Mouse (Mus musculus) intestine, postnatal 0 days (tissue): ENCODE results near the gene Pcnx. TPM values are rescaled to one million over a fixed set of nuclear protein-coding genes. Genes with fewer than 3 reads are reported as not detected.

Experiments
- ATAC-seq: fragments of 200-750 bp; cut with Nextera tagmentation; 2 replicates; pipeline ENCODE4 v1.8.0; 2017; ENCODE audit warnings: mild to moderate bottlenecking, moderate TSS enrichment, moderate library complexity
- H3K27ac ChIP-seq: fragments of 300-500 bp; sonication (generic); 2 replicates; pipeline ENCODE4 v1.5.1; 2014; ENCODE audit warnings: mild to moderate bottlenecking, low read depth, low read length, moderate library complexity
- H3K27me3 ChIP-seq: fragments of 300-500 bp; sonication (generic); replicated peaks from 2 replicates; pipeline ENCODE4 v1.6.1; 2014; ENCODE audit warnings: low read length, mixed read lengths; ENCODE audit not compliant: control insufficient read depth, insufficient read depth
- H3K36me3 ChIP-seq: fragments of 300-500 bp; sonication (generic); 2 replicates; pipeline ENCODE4 v1.6.1; 2014; ENCODE audit warnings: mild to moderate bottlenecking, moderate library complexity; ENCODE audit not compliant: control insufficient read depth, insufficient read depth
- H3K4me1 ChIP-seq: fragments of 300-500 bp; sonication (generic); replicated peaks from 2 replicates; pipeline ENCODE4 v1.6.1; 2014; ENCODE audit warnings: antibody characterized with exemption, low read length, mixed read lengths; ENCODE audit not compliant: control insufficient read depth, insufficient read depth
- H3K4me2 ChIP-seq: fragments of 300-500 bp; sonication (generic); replicated peaks from 2 replicates; pipeline ENCODE4 v1.6.1; 2014; ENCODE audit warnings: low read depth, mild to moderate bottlenecking, moderate library complexity
- H3K4me3 ChIP-seq: fragments of 300-500 bp; sonication (generic); 2 replicates; pipeline ENCODE4 v1.5.1; 2014; ENCODE audit warnings: low read depth, low read length
- H3K9ac ChIP-seq: fragments of 300-500 bp; sonication (generic); 2 replicates; pipeline ENCODE4 v1.6.1; 2014; ENCODE audit warnings: mild to moderate bottlenecking, low read depth, low read length
- H3K9me3 ChIP-seq: fragments of 300-500 bp; sonication (generic); 2 replicates; pipeline ENCODE4 v1.6.1; 2016; ENCODE audit warnings: mixed run types; ENCODE audit not compliant: control insufficient read depth
- CTCF ChIP-seq: sonication (generic); IDR thresholded peaks from 2 replicates; pipeline ENCODE4 v1.5.1; 2016; ENCODE audit warnings: low read depth, mild to moderate bottlenecking, control low read depth, antibody characterized with exemption, moderate library complexity
- WGBS: fragments of 180-500 bp; shearing (Covaris S2); extraction: QIAGEN DNeasy Blood & Tissue Kit; methylation state at CpG from one replicate; pipeline ENCODE4 v1.1.7; 2014; 5-methylcytosine and 5-hydroxymethylcytosine counted together
- polyA plus RNA-seq: library from polyadenylated mRNA; unstranded; fragments of >200 nt; fragmentation: Nextera tagmentation; extraction: Ambion mirVana; gene quantifications from 2 replicates; pipeline ENCODE4 v1.2.1, GENCODE M21; 2015

The Pcnx gene
- polyA plus RNA-seq, 1 experiment from 2014 or later: 12.4 TPM

DNA sequence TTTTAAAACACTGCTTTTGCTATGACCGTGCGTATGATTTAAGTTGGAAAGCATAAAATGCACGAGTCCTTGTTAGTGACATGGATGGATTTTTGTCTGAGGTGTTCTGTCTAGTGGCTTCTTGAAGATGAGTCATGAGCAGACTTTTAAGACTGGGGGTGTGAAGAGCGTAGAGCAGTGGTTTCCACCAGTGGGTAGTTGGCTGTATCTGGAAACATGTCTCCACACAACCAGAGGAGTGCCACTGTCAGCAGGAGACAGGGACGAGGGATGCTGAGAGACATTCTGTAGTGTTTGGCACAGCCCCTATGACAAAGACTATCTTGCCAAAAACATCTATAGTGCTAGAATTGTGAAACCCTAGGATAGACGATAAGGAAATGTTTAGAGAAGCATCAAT, 89.2 kb downstream of the Pcnx start:
- ATAC-seq: no peak
- Histone ChIP-seq H3K27ac (no peak overlapping the region), H3K9ac (no peak overlapping the region), H3K9me3 (no peaks in the 10 kb centered on the region), H3K4me1 (no peaks in the 10 kb centered on the region), H3K4me3 (no peak overlapping the region), H3K36me3 (peaks cover 27% of the 10 kb centered on the region), H3K27me3 (no peaks in the 10 kb centered on the region), H3K4me2 (no peak overlapping the region)
- no peak for TF ChIP-seq CTCF
- 83% methylated on average over 6 of the region's 6 CpGs for WGBS

DNA sequence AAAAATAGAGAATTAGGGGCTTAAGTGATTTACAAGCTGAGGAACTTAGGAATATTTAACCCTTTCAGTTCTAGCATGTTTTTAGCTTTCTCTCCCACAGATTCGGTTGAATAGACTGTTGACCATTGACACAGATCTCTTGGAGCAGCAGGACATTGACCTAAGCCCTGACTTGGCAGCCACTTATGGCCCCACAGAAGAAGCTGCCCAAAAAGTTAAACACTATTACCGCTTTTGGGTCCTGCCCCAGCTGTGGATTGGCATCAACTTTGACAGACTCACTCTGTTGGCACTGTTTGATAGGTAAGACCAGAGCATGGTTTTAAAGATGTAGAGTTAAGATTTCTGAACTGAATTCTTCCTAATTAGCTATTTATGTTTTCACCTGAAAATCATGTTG, 90.2 kb downstream of the Pcnx start:
- Histone ChIP-seq H3K9ac (no peak overlapping the region), H3K27ac (no peak overlapping the region), H3K36me3 (peaks cover 27% of the 10 kb centered on the region), H3K4me3 (no peak overlapping the region), H3K4me1 (no peaks in the 10 kb centered on the region), H3K27me3 (no peaks in the 10 kb centered on the region), H3K4me2 (no peak overlapping the region), H3K9me3 (no peaks in the 10 kb centered on the region)
- no peak for TF ChIP-seq CTCF
- no peak for ATAC-seq
- WGBS: 89% methylated on average over 2 of the region's 2 CpGs

DNA sequence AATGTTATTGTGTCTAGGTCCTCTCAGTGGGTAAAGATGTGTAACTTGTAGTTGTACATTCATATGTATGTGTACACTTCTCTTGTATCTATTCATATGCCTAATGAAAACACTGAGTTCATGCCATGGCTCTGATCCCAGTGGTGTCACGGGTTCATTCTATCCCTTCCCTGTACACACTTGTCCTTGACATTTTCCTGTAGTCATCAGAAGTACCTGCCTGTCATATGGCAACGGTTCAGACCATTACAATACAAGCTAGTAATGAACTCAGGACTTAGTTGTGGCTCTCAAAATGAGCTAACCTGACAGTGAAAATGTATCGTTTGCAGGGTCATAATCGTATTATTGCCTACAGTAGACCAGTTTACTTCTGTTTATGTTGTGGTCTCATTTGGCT, 98.5 kb downstream of the Pcnx start:
- TF ChIP-seq CTCF: no peak
- 86% methylated on average over 4 of the region's 4 CpGs for WGBS
- Histone ChIP-seq H3K4me3 (no peak overlapping the region), H3K36me3 (peaks cover 30% of the 10 kb centered on the region; the same call in 1 of the 2 replicates), H3K27me3 (no peaks in the 10 kb centered on the region), H3K4me1 (no peaks in the 10 kb centered on the region), H3K9ac (no peak overlapping the region), H3K9me3 (no peaks in the 10 kb centered on the region), H3K27ac (no peak overlapping the region), H3K4me2 (no peak overlapping the region)
- ATAC-seq: no peak

DNA sequence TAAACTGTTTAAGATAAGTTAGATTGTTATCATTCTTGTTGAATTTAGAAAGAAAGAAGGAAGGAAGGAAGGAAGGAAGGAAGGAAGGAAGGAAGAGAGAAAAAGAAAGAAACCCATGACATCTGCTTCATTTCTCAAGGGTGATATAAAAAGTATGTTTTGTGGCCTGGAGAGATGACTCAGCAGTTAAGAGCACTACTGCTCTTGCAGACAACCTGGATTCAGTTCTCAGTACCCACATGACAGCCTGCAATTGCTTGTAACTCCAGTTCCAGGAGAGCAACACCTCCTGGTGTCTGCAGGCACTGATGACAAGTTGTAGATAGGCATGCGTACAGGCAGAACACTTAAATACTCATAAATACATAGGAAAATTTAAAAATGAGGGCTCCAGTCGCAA, 105.6 kb downstream of the Pcnx start:
- Histone ChIP-seq H3K9ac (no peak overlapping the region), H3K4me2 (no peak overlapping the region), H3K27ac (no peak overlapping the region), H3K27me3 (no peaks in the 10 kb centered on the region), H3K4me1 (no peaks in the 10 kb centered on the region), H3K4me3 (no peak overlapping the region), H3K9me3 (no peaks in the 10 kb centered on the region), H3K36me3 (peaks cover 60% of the 10 kb centered on the region)
- WGBS: 89% methylated on average over 2 of the region's 2 CpGs
- ATAC-seq: no peak
- no peak for TF ChIP-seq CTCF

DNA sequence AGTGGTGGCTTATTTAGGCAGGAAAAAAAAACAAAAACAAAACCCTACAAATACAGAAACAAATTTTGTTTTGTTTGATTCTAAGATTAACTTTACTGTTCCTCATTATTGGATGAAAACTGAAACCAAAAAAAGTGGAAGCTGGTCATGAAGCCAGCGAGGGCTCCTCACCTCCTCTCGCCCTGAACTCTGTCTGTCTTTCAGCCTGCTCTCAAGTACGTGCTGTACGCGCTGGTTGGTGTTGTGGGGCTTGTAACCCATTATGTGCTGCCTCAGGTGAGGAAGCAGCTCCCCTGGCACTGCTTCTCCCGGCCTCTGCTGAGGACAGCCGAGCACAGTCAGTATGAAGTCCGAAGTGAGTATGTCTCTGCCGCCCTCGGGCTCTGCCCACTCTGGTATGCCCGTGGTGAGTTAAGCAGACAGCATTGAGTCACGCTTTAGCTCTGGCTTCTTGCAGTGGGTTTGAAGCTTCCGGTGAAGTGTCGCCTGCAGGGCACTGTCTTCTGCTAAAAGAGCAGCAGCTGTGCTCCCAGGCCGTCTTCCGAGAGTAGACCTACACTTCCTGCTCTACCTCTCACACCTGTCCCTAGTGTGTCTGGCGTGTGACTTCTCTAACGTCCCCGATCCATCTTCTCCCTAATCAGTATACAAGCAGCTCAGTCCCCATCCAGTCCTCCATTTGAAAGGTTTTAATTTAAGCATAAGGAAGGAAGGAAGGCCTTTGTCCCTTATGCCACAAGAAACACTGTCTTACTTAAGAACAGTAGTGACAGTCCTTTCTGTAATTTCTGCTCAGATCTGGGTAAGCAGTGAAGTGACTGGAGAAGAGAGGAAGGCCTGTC, 111.4 kb downstream of the Pcnx start:
- no peak for TF ChIP-seq CTCF
- Histone ChIP-seq H3K27ac (no peak overlapping the region), H3K9ac (no peak overlapping the region), H3K4me1 (no peaks in the 10 kb centered on the region), H3K9me3 (no peaks in the 10 kb centered on the region), H3K4me2 (no peak overlapping the region), H3K4me3 (no peak overlapping the region), H3K36me3 (peaks cover 77% of the 10 kb centered on the region), H3K27me3 (no peaks in the 10 kb centered on the region)
- WGBS: 86% methylated on average over 19 of the region's 19 CpGs
- no peak for ATAC-seq

DNA sequence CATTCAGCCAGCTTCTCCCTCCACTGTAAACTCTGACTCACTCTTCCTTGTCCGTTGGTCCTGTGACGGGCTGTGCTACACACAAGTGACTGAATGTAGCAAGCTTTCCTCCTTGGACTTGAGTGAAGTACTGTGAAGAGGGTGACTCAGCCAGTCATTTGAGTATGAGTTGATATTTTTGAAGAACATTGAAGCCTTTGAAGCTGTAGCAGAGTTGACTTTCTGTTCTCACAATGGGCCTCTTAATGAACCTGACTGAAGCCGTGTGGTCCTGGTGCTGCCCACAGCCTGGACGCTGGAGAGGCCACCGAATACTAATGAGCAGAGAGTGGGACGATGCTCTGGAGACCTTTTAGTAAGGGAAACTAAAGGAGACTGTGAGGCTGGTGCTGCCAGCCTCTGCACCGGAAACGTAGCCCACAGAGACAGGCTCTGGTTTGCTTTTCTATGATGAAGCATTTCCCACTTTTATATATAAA, 112.1 kb downstream of the Pcnx start:
- no peak overlapping the region for H3K9ac ChIP-seq
- no peak overlapping the region for H3K4me3 ChIP-seq
- ATAC-seq: no peak
- no peaks in the 10 kb centered on the region for H3K27me3 ChIP-seq
- no peak overlapping the region for H3K4me2 ChIP-seq
- H3K27ac ChIP-seq: no peak overlapping the region
- WGBS: 86% methylated on average over 8 of the region's 8 CpGs
- no peaks in the 10 kb centered on the region for H3K4me1 ChIP-seq
- H3K9me3 ChIP-seq: no peaks in the 10 kb centered on the region
- no peak for TF ChIP-seq CTCF
- peaks cover 79% of the 10 kb centered on the region for H3K36me3 ChIP-seq
